Mouse (Mus musculus) embryonic facial prominence, embryonic 14.5 days (tissue): ENCODE results near the gene A930018P22Rik. TPM values are rescaled to one million over a fixed set of nuclear protein-coding genes. Genes with fewer than 3 reads are reported as not detected.
A peak's percentile ranks its signal among the peaks of the same experiment; 100 is the strongest.

Experiments used
- ATAC-seq: fragments of 200-750 bp; cut with Nextera tagmentation; 2 replicates; pipeline ENCODE4 v1.8.0; 2017; ENCODE audit warnings: low read depth, moderate number of reproducible peaks, moderate TSS enrichment
- DNase-seq: peaks from one replicate; pipeline ENCODE4 v3.0.0-alpha.2; 2015; ENCODE audit warnings: low spot score
- H3K27ac ChIP-seq: fragments of 300-500 bp; sonication (generic); replicated peaks from 2 replicates; pipeline ENCODE4 v1.5.1; 2014; ENCODE audit warnings: low read depth, mild to moderate bottlenecking, low read length, moderate library complexity
- H3K27me3 ChIP-seq: fragments of 300-500 bp; sonication (generic); replicated peaks from 2 replicates; pipeline ENCODE4 v1.6.1; 2014; ENCODE audit warnings: low read length; ENCODE audit not compliant: control insufficient read depth, insufficient read depth
- H3K36me3 ChIP-seq: fragments of 300-500 bp; sonication (generic); 2 replicates; pipeline ENCODE4 v1.6.1; 2014; ENCODE audit warnings: low read length, mixed read lengths; ENCODE audit not compliant: control insufficient read depth, insufficient read depth
- H3K4me1 ChIP-seq: fragments of 300-500 bp; sonication (generic); 2 replicates; pipeline ENCODE4 v1.6.1; 2014; ENCODE audit warnings: antibody characterized with exemption, low read length; ENCODE audit not compliant: control insufficient read depth, insufficient read depth
- H3K4me2 ChIP-seq: fragments of 300-500 bp; sonication (generic); 2 replicates; pipeline ENCODE4 v1.6.1; 2014; ENCODE audit warnings: low read depth, mild to moderate bottlenecking, low read length, moderate library complexity, mixed read lengths
- H3K4me3 ChIP-seq: fragments of 300-500 bp; sonication (generic); 2 replicates; pipeline ENCODE4 v1.5.1; 2014; ENCODE audit warnings: low read depth, mild to moderate bottlenecking, low read length
- H3K9ac ChIP-seq: fragments of 300-500 bp; sonication (generic); 2 replicates; pipeline ENCODE4 v1.6.1; 2014; ENCODE audit warnings: low read depth, mild to moderate bottlenecking, low read length, moderate library complexity, mixed read lengths
- H3K9me3 ChIP-seq: fragments of 300-500 bp; sonication (generic); 2 replicates; pipeline ENCODE4 v1.6.1; 2016; ENCODE audit warnings: low read length; ENCODE audit not compliant: control insufficient read depth
- WGBS: fragments of 180-500 bp; shearing (Covaris S2); extraction: QIAGEN DNeasy Blood & Tissue Kit; methylation state at CpG from one replicate; pipeline ENCODE4 v1.1.7; 2014; 5-methylcytosine and 5-hydroxymethylcytosine counted together
- polyA plus RNA-seq: library from polyadenylated mRNA; unstranded; fragments of >200 nt; fragmentation: Nextera tagmentation; extraction: Ambion mirVana; gene quantifications from 2 replicates; pipeline ENCODE4 v1.2.1, GENCODE M21; 2014

Gene A930018P22Rik
- polyA plus RNA-seq, 1 experiment from 2014 or later, result not detected

GRCm38 (mm10) chr2:104123540-104123939 is 971 bp downstream of the A930018P22Rik start:
- no peaks in the 10 kb centered on the region for H3K27me3 ChIP-seq
- peak overlapping the region; percentile 69; the same call in 1 of the 2 replicates for H3K9ac ChIP-seq
- DNase-seq, result no peak
- H3K4me3 ChIP-seq, result peak overlapping the region; percentile 64
- 0 out of 2 replicates have a peak, but pooled peaks cover 5% of the 10 kb centered on the region for H3K4me1 ChIP-seq
- no peak overlapping the region for H3K27ac ChIP-seq
- no peak for ATAC-seq
- H3K9me3 ChIP-seq, result no peaks in the 10 kb centered on the region
- 40% methylated on average over 3 of the region's 3 CpGs for WGBS
- H3K4me2 ChIP-seq, result peak overlapping the region; percentile 94
- no peaks in the 10 kb centered on the region for H3K36me3 ChIP-seq

GRCm38 (mm10) chr2:104124071-104124470 is 1.5 kb downstream of the A930018P22Rik start:
- no peaks in the 10 kb centered on the region for H3K27me3 ChIP-seq
- H3K4me1 ChIP-seq, result 0 out of 2 replicates have a peak, but pooled peaks cover 5% of the 10 kb centered on the region
- H3K9ac ChIP-seq, result no peak overlapping the region
- H3K4me2 ChIP-seq, result no peak overlapping the region
- no peak for DNase-seq
- 68% methylated on average over 5 of the region's 5 CpGs for WGBS
- no peaks in the 10 kb centered on the region for H3K36me3 ChIP-seq
- H3K9me3 ChIP-seq, result no peaks in the 10 kb centered on the region
- no peak for ATAC-seq
- no peak overlapping the region for H3K27ac ChIP-seq
- no peak overlapping the region for H3K4me3 ChIP-seq

- DNase-seq (no peak), ATAC-seq (no peak)
- WGBS, result 79% methylated on average over 13 of the region's 13 CpGs
- no peaks in the 10 kb centered on the region for H3K4me1 ChIP-seq
- no peak overlapping the region for H3K4me3 ChIP-seq
- H3K4me2 ChIP-seq, result no peak overlapping the region
- H3K9me3 ChIP-seq, result no peaks in the 10 kb centered on the region
- no peaks in the 10 kb centered on the region for H3K27me3 ChIP-seq
- H3K36me3 ChIP-seq, result no peaks in the 10 kb centered on the region
- no peak overlapping the region for H3K27ac ChIP-seq
- no peak overlapping the region for H3K9ac ChIP-seq
Measured at GRCm38 (mm10) chr2:104128803-104129531, 6.4 kb downstream of the A930018P22Rik start.

- Histone ChIP-seq H3K4me1 (no peaks in the 10 kb centered on the region), H3K36me3 (no peaks in the 10 kb centered on the region), H3K4me2 (no peak overlapping the region), H3K27ac (no peak overlapping the region), H3K27me3 (no peaks in the 10 kb centered on the region), H3K4me3 (no peak overlapping the region), H3K9me3 (no peaks in the 10 kb centered on the region), H3K9ac (no peak overlapping the region)
- DNase-seq, result peak; percentile 70
- WGBS, result 73% methylated on average over 6 of the region's 6 CpGs
- peak; percentile 56 for ATAC-seq
Measured at GRCm38 (mm10) chr2:104130165-104130564, 7.6 kb downstream of the A930018P22Rik start.

GRCm38 (mm10) chr2:104130969-104131368 is 8.4 kb downstream of the A930018P22Rik start:
- Histone ChIP-seq H3K4me3 (no peak overlapping the region), H3K4me1 (no peaks in the 10 kb centered on the region), H3K9ac (no peak overlapping the region), H3K9me3 (no peaks in the 10 kb centered on the region), H3K36me3 (no peaks in the 10 kb centered on the region), H3K27me3 (no peaks in the 10 kb centered on the region), H3K27ac (no peak overlapping the region), H3K4me2 (no peak overlapping the region)
- no peak for DNase-seq
- ATAC-seq, result no peak
- WGBS, result 50% methylated on average over 3 of the region's 3 CpGs

- H3K9ac ChIP-seq, result no peak overlapping the region
- ATAC-seq, result no peak
- no peak overlapping the region for H3K4me3 ChIP-seq
- H3K27me3 ChIP-seq, result no peaks in the 10 kb centered on the region
- no peaks in the 10 kb centered on the region for H3K9me3 ChIP-seq
- no peaks in the 10 kb centered on the region for H3K4me1 ChIP-seq
- no peak overlapping the region for H3K27ac ChIP-seq
- no peaks in the 10 kb centered on the region for H3K36me3 ChIP-seq
- no peak for DNase-seq
- 71% methylated on average over 7 of the region's 7 CpGs for WGBS
- H3K4me2 ChIP-seq, result no peak overlapping the region
Measured at GRCm38 (mm10) chr2:104132266-104132859, 9.8 kb downstream of the A930018P22Rik start.

GRCm38 (mm10) chr2:104133042-104133810 is 10.7 kb downstream of the A930018P22Rik start:
- ATAC-seq (no peak), DNase-seq (no peak)
- Histone ChIP-seq H3K4me2 (no peak overlapping the region), H3K9me3 (no peaks in the 10 kb centered on the region), H3K4me1 (no peaks in the 10 kb centered on the region), H3K4me3 (no peak overlapping the region), H3K27ac (no peak overlapping the region), H3K36me3 (no peaks in the 10 kb centered on the region), H3K9ac (no peak overlapping the region), H3K27me3 (no peaks in the 10 kb centered on the region)
- 24% methylated on average over 11 of the region's 12 CpGs for WGBS

- WGBS, result 47% methylated on average over 8 of the region's 8 CpGs
- H3K9ac ChIP-seq, result no peak overlapping the region
- peak; percentile 68 for ATAC-seq
Measured at GRCm38 (mm10) chr2:104134150-104135056, 11.8 kb downstream of the A930018P22Rik start.

More at GRCm38 (mm10) chr2:104134150-104135056, 11.8 kb downstream of the A930018P22Rik start:
- Histone ChIP-seq H3K4me2 (no peak overlapping the region), H3K9me3 (no peaks in the 10 kb centered on the region), H3K4me1 (no peaks in the 10 kb centered on the region), H3K36me3 (no peaks in the 10 kb centered on the region), H3K4me3 (no peak overlapping the region), H3K27me3 (no peaks in the 10 kb centered on the region), H3K27ac (no peak overlapping the region)
- DNase-seq, result peak; percentile 86
